Mouse (Mus musculus): Measurements from ENCODE around the gene Slc47a1. TPM values are rescaled to one million over a fixed set of nuclear protein-coding genes. Genes with fewer than 3 reads are reported as not detected.

Gene Slc47a1
- polyA plus RNA-seq, 2 experiments: 6.2 to 7.5 TPM

DNA sequence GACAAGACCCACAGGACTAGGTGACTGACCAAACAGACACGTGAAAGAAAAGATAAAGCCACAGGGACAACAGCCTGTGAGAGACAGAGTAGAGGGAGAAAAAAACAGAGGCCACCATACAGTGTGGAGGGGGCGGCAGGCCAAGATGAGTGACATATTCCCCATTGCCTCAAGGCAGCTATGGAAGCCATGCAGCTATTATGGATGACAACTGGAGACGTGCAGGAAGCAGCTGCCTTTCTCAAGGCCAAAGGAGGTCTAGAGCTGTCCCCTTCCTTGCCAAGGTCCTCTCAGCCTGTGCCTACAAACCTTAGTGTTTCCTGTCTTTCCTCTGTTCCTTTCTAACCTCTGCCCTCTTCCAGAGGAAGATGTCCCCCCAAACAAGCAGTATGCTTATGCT is 12.2 kb downstream of the Slc47a1 start:
- no peaks in the 10 kb centered on the region for H3K36me3 ChIP-seq (replicated peaks; ENCODE audit: control insufficient read depth, insufficient read depth, low read depth)
- no peaks in the 10 kb centered on the region for H3K9me3 ChIP-seq (ENCODE audit: control insufficient read depth, low read length)
- DNase-seq (ENCODE audit: low read depth in 3 of 3, low spot score in 3 of 3): no peak
- no peak for ATAC-seq (ENCODE audit: insufficient read depth)
- no peak overlapping the region for H3K27ac ChIP-seq
- TF ChIP-seq EP300 (IDR thresholded peaks at IDR 0.05; ENCODE audit: low read depth): no peak
- no peak for TF ChIP-seq CTCF (IDR thresholded peaks at IDR 0.05; ENCODE audit: low read depth)
- H3K4me1 ChIP-seq (replicated peaks; ENCODE audit: control insufficient read depth in 2 of 2, insufficient read depth in 2 of 2, low read length in 1 of 2): 0 out of 4 replicates have a peak, but pooled peaks cover 0 to 2% of the 10 kb centered on the region in 2 experiments
- no peak overlapping the region for H3K4me2 ChIP-seq (ENCODE audit: low read depth)
- WGBS (ENCODE audit: insufficient replicate concordance): 39% methylated on average over 3 of the region's 3 CpGs
- no peaks in the 10 kb centered on the region for H3K27me3 ChIP-seq (ENCODE audit: control insufficient read depth, insufficient read depth, low read length)
- no peak overlapping the region for H3K4me3 ChIP-seq (ENCODE audit: insufficient read depth in 1 of 2, low read depth in 2 of 2, low read length in 2 of 2)
- H3K9ac ChIP-seq (replicated peaks): no peak overlapping the region

DNA sequence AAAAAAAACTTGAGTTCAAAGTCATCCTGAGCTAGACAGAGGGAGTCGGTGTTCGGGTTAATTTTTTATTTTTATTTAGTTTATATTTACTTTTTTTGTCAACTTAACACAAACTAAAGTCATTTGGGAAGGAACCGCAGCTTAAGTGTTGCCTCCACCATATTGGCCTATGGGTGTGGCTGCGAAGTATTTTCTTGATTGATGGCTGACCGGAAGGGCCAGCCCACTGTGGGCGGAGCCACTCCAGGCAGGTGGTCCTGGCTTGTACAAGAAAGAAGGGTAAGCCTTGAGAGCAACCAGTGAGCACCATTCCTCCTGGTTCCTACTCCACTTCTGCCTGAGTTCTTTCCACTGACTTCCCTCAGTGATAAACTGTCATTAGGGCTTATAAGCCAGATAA is 14.0 kb downstream of the Slc47a1 start:
- H3K36me3 ChIP-seq (replicated peaks; ENCODE audit: control insufficient read depth, insufficient read depth, low read depth): no peaks in the 10 kb centered on the region
- H3K27me3 ChIP-seq (ENCODE audit: control insufficient read depth, insufficient read depth, low read length): no peaks in the 10 kb centered on the region
- H3K4me1 ChIP-seq (replicated peaks; ENCODE audit: control insufficient read depth in 2 of 2, insufficient read depth in 2 of 2, low read length in 1 of 2): 0 out of 4 replicates have a peak, but pooled peaks cover 0 to 2% of the 10 kb centered on the region in 2 experiments
- 66% methylated on average over 6 of the region's 6 CpGs for whole genome bisulfite sequencing (ENCODE audit: insufficient replicate concordance)
- no peak overlapping the region for H3K4me2 ChIP-seq (ENCODE audit: low read depth)
- ATAC-seq (ENCODE audit: insufficient read depth) (no peak), DNase-seq (ENCODE audit: low read depth in 3 of 3, low spot score in 3 of 3) (no peak)
- no peak overlapping the region for H3K4me3 ChIP-seq (ENCODE audit: insufficient read depth in 1 of 2, low read depth in 2 of 2, low read length in 2 of 2)
- H3K9ac ChIP-seq (replicated peaks): no peak overlapping the region
- no peak overlapping the region for H3K27ac ChIP-seq
- H3K9me3 ChIP-seq (ENCODE audit: control insufficient read depth, low read length): no peaks in the 10 kb centered on the region
- no peak for TF ChIP-seq EP300 (IDR thresholded peaks at IDR 0.05; ENCODE audit: low read depth)
- TF ChIP-seq CTCF (IDR thresholded peaks at IDR 0.05; ENCODE audit: low read depth): no peak

DNA sequence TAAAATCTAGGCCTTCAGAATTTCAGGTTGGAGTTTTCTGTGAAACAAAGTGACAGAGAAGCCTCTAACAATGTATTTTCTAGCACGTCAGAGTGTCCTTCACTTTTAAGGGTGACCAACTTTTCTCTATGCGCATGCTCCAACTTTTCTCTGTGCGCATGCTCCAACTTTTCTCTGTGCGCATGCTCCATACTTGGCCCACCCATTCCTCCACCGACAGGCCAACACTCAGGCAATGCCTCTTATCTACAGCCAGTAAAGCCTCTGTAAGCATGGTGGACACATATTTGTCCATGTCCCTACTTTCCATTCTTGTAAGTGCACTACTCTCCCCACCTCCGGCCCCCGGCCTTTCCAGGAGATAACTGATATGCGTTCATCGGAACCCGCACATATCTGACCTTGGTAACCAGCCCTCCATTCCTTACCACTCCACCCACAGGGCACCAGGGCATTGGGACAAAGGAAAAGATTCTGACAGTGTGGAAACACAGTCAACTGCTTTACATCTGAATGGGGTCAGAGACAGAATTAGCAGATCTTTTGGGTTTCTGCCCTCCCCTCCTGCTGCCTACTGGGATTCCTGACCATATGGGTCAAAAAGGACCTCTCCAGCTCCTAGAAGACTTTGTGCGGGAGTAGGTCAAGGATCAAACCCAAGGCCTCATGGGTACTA is 16.5 kb downstream of the Slc47a1 start:
- no peak overlapping the region for H3K27ac ChIP-seq
- no peak overlapping the region for H3K9ac ChIP-seq (replicated peaks)
- WGBS (ENCODE audit: insufficient replicate concordance): 80% methylated on average over 11 of the region's 11 CpGs
- H3K4me2 ChIP-seq (ENCODE audit: low read depth): no peak overlapping the region
- no peaks in the 10 kb centered on the region for H3K9me3 ChIP-seq (ENCODE audit: control insufficient read depth, low read length)
- no peaks in the 10 kb centered on the region for H3K27me3 ChIP-seq (ENCODE audit: control insufficient read depth, insufficient read depth, low read length)
- TF ChIP-seq EP300 (IDR thresholded peaks at IDR 0.05; ENCODE audit: low read depth) (no peak), CTCF (IDR thresholded peaks at IDR 0.05; ENCODE audit: low read depth) (no peak)
- no peak for ATAC-seq (ENCODE audit: insufficient read depth)
- H3K4me3 ChIP-seq (ENCODE audit: insufficient read depth in 1 of 2, low read depth in 2 of 2, low read length in 2 of 2): no peak overlapping the region
- H3K4me1 ChIP-seq (replicated peaks; ENCODE audit: control insufficient read depth in 2 of 2, insufficient read depth in 2 of 2, low read length in 1 of 2): 0 out of 4 replicates have a peak, but pooled peaks cover 0 to 2% of the 10 kb centered on the region in 2 experiments
- no peak for DNase-seq (ENCODE audit: low read depth in 3 of 3, low spot score in 3 of 3)
- H3K36me3 ChIP-seq (replicated peaks; ENCODE audit: control insufficient read depth, insufficient read depth, low read depth): no peaks in the 10 kb centered on the region

DNA sequence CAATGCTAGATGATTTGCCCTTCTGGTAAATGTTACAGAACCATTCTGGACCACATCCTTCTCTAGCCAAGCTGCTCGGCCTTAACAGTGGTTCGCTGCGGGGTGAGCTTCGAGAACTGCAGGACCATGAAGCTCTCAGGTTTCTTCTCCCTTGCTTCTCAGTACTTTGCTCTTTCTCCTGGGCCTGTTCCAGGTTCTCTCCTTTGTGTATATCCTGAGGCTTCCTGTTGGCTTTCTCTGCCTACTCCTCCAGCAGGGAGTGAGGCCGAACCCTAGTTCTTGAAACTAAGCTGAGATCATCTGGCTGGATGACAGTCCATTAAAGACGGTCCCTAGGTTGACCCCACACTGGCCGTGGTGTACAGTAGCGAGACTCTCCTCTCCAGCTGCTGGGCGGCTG is 21.5 kb downstream of the Slc47a1 start:
- Histone ChIP-seq H3K4me1 (replicated peaks; ENCODE audit: control insufficient read depth in 2 of 2, insufficient read depth in 2 of 2, low read length in 1 of 2) (peaks cover 0 to 4% of the 10 kb centered on the region in 2 experiments; a peak in 2 of 4 replicates), H3K27me3 (ENCODE audit: control insufficient read depth, insufficient read depth, low read length) (no peaks in the 10 kb centered on the region), H3K36me3 (replicated peaks; ENCODE audit: control insufficient read depth, insufficient read depth, low read depth) (no peaks in the 10 kb centered on the region), H3K9me3 (ENCODE audit: control insufficient read depth, low read length) (no peaks in the 10 kb centered on the region), H3K9ac (replicated peaks) (no peak overlapping the region), H3K27ac (no peak overlapping the region), H3K4me3 (ENCODE audit: insufficient read depth in 1 of 2, low read depth in 2 of 2, low read length in 2 of 2) (no peak overlapping the region), H3K4me2 (ENCODE audit: low read depth) (no peak overlapping the region)
- DNase-seq (ENCODE audit: low read depth in 3 of 3, low spot score in 3 of 3): no peak
- WGBS (ENCODE audit: insufficient replicate concordance): 73% methylated on average over 9 of the region's 9 CpGs
- no peak for ATAC-seq (ENCODE audit: insufficient read depth)
- TF ChIP-seq CTCF (IDR thresholded peaks at IDR 0.05; ENCODE audit: low read depth) (no peak), EP300 (IDR thresholded peaks at IDR 0.05; ENCODE audit: low read depth) (no peak)

DNA sequence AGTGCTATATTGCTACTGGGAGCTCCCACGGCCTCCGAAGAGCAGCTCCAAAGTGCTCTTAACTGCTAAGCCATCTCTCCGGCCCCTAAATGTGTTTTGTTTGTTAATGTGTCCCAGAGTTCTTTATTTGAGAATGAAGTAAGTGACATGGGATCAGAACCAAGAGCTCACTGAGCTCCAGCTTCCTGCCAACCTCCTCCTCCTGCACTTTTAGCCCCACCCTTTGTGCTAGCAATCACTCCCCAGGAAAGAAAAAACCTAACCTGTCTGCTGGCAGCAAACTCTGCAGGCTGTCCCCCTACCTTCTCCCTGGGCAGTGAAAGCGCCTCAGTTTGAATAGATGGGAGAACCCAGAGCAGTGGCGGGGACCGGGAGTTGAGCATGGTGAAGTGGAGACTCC is 22.0 kb downstream of the Slc47a1 start:
- Histone ChIP-seq H3K36me3 (replicated peaks; ENCODE audit: control insufficient read depth, insufficient read depth, low read depth) (no peaks in the 10 kb centered on the region), H3K9me3 (ENCODE audit: control insufficient read depth, low read length) (no peaks in the 10 kb centered on the region), H3K27me3 (ENCODE audit: control insufficient read depth, insufficient read depth, low read length) (no peaks in the 10 kb centered on the region), H3K4me1 (replicated peaks; ENCODE audit: control insufficient read depth in 2 of 2, insufficient read depth in 2 of 2, low read length in 1 of 2) (peaks cover 0 to 4% of the 10 kb centered on the region in 2 experiments; a peak in 2 of 4 replicates), H3K4me3 (ENCODE audit: insufficient read depth in 1 of 2, low read depth in 2 of 2, low read length in 2 of 2) (no peak overlapping the region), H3K27ac (no peak overlapping the region), H3K4me2 (ENCODE audit: low read depth) (no peak overlapping the region), H3K9ac (replicated peaks) (no peak overlapping the region)
- no peak for TF ChIP-seq CTCF (IDR thresholded peaks at IDR 0.05; ENCODE audit: low read depth)
- TF ChIP-seq EP300 (IDR thresholded peaks at IDR 0.05; ENCODE audit: low read depth): no peak
- 56% methylated on average over 6 of the region's 6 CpGs for WGBS (ENCODE audit: insufficient replicate concordance)
- DNase-seq (ENCODE audit: low read depth in 3 of 3, low spot score in 3 of 3) (no peak), ATAC-seq (ENCODE audit: insufficient read depth) (no peak)

All from liver, embryonic 14.5 days (tissue).